Mouse (Mus musculus): ENCODE measurements around the gene Rbm17.
"Not testable (repeated sequence)": the region's sequence is repeated elsewhere in the genome, so short reads cannot be mapped to it uniquely, and the experiment has no call there.

Gene Rbm17

GRCm38 (mm10) chr2:11547609-11548008 is 56.3 kb downstream of the Rbm17 start:
- in situ Hi-C loops (cut with MboI, MseI), result loop anchor here (5.0 kb wide), 1 partner anchor 45 kb away; no protein-coding TSS in a partner anchor

- in situ Hi-C loops (cut with MboI, MseI), result loop anchor here (5.0 kb wide), 1 partner anchor 44 kb away; no protein-coding TSS in a partner anchor
Observed at GRCm38 (mm10) chr2:11546091-11546490, 57.9 kb downstream of the Rbm17 start.

- in situ Hi-C loops (cut with MboI, MseI), result loop anchor here (5.0 kb wide), 1 partner anchor 43 kb away; no protein-coding TSS in a partner anchor
Observed at GRCm38 (mm10) chr2:11545380-11545779, 58.6 kb downstream of the Rbm17 start.

- in situ Hi-C loops (cut with MboI, MseI), result no loop called here
Observed at GRCm38 (mm10) chr2:11544342-11544741, 59.6 kb downstream of the Rbm17 start.

- in situ Hi-C loops (cut with MboI, MseI), result no loop called here
Observed at GRCm38 (mm10) chr2:11543158-11543557, 60.8 kb downstream of the Rbm17 start.

- in situ Hi-C loops (cut with MboI, MseI), result no loop called here
Observed at GRCm38 (mm10) chr2:11542640-11543039, 61.3 kb downstream of the Rbm17 start.

GRCm38 (mm10) chr2:11542121-11542520 is 61.8 kb downstream of the Rbm17 start:
- in situ Hi-C loops (cut with MboI, MseI), result no loop called here

GRCm38 (mm10) chr2:11541528-11541927 is 62.4 kb downstream of the Rbm17 start:
- in situ Hi-C loops (cut with MboI, MseI), result not testable (repeated sequence)

GRCm38 (mm10) chr2:11535966-11536365 is 68.0 kb downstream of the Rbm17 start:
- in situ Hi-C loops (cut with MboI, MseI), result no loop called here
